Mouse (Mus musculus) lung, adult 2 months (tissue): ENCODE data around the gene Celf3. TPM values are rescaled to one million over a fixed set of nuclear protein-coding genes. Genes with fewer than 3 reads are reported as not detected.
A peak's percentile ranks its signal among the peaks of the same experiment; 100 is the strongest.

Source experiments
- DNase-seq: peaks from one replicate; pipeline ENCODE4 v3.0.0; 2022
- H3K4me1 ChIP-seq: fragments of 200-500 bp; 2 replicates; pipeline ENCODE4 v1.6.1; 2011; ENCODE audit warnings: low read length; ENCODE audit not compliant: control insufficient read depth, insufficient read depth
- H3K4me3 ChIP-seq: fragments of 200-500 bp; replicated peaks from 2 replicates; pipeline ENCODE3; 2011; ENCODE audit warnings: low read depth, mild to moderate bottlenecking, control low read depth, low read length; ENCODE audit errors: extremely low read depth
- CTCF ChIP-seq: fragments of 200-500 bp; IDR thresholded peaks from 2 replicates; pipeline ENCODE4 v1.5.1; 2011; ENCODE audit warnings: mild to moderate bottlenecking, low read length, control low read depth; ENCODE audit not compliant: insufficient read depth
- POLR2A ChIP-seq: fragments of 200-500 bp; IDR thresholded peaks from 2 replicates; pipeline ENCODE4 v1.6.1; 2011; ENCODE audit warnings: low read depth, mild to moderate bottlenecking, control low read depth, low read length, borderline replicate concordance; ENCODE audit errors: extremely low read depth
- WGBS: fragments of 180-500 bp; shearing (Covaris S2); methylation state at CpG from one replicate; pipeline ENCODE4 v1.1.7; 2018; 5-methylcytosine and 5-hydroxymethylcytosine counted together
- polyA plus RNA-seq: library from polyadenylated mRNA; depleted of rRNA; stranded (reverse); fragments of >200 nt; gene quantifications from 2 replicates; pipeline ENCODE4 v1.2.3, GENCODE M21; 2012

The Celf3 gene
- polyA plus RNA-seq, 1 experiment: 1.2 TPM

DNA sequence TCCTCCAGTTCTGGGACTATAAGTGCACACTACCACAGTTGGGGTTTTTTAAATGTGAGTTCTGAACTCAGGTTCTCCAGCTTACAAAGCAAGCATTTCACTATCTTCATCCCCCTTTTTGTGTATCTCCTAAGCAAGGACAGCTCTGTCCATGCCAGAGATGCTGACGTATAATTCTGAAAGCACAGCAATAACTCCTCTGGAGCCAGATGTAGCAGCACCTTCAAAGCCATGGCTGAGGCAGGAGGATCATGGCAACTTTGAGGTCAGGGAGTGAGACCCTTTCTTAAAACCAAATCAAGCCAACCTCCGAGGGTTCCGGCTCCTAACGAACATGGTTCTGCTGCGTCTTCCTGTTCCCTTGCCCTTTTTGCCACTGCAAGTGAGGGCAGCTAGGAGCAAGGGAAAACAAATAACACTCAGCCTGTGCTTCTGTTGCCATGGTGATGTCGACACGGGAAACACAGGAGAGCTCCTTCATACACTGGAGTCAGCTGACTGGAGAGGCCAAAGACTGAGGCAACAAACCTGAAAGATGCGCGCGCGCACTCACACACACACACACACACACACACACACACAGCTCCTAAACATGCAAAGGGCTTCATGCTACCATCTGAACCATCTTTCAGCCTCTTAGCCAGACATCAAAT, 14.0 kb upstream of the Celf3 start:
- 46% methylated on average over 11 of the region's 11 CpGs for WGBS

DNA sequence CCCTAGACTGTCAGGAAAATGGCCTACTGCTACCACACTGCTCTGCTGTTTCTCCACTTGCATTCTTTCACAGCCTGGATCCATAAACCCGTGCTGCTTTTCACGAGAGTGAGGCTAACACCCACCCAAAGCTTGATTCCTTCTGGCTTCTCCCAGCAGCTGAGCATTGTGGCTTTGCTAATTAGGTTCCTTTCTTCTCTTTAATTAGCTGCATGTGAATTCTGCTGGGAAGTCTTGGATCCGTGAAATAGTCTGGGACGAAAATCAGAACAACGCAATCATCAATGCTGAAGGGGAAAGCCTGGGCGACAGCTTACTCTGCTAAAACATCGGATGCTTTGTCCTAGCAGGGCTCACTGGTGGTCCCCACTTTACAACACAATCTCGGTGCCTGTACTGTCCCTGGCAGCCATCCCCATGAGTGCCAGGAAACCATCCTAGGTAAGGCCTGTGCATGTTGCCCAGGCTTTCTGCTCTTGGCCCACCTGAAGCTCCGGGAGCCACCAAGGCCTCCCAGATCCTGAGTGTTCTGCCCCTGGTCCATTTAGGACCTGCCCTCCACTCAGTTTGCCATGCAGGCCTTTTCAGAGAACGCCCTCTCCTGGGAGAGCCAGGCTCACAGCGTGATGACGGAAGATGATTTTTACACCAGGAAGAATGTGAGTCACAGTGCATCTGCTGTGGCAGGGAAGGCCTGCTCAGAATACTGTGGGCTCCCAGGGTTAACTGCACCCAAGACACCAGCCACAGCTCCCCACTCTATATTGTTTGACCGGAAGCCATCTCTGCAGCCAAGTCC, 12.3 kb upstream of the Celf3 start:
- TF ChIP-seq POLR2A (no peak), CTCF (no peak)
- Histone ChIP-seq H3K4me1 (no peaks in the 10 kb centered on the region), H3K4me3 (no peak overlapping the region)
- DNase-seq: no peak
- WGBS: 81% methylated on average over 13 of the region's 13 CpGs

More for the DNA sequence above, 14.0 kb upstream of the Celf3 start:
- Histone ChIP-seq H3K4me3 (no peak overlapping the region), H3K4me1 (no peaks in the 10 kb centered on the region)
- TF ChIP-seq POLR2A (0 out of 2 replicates have a peak, but pooled peaks have one; percentile 15), CTCF (no peak)
- peak; percentile 43 for DNase-seq

DNA sequence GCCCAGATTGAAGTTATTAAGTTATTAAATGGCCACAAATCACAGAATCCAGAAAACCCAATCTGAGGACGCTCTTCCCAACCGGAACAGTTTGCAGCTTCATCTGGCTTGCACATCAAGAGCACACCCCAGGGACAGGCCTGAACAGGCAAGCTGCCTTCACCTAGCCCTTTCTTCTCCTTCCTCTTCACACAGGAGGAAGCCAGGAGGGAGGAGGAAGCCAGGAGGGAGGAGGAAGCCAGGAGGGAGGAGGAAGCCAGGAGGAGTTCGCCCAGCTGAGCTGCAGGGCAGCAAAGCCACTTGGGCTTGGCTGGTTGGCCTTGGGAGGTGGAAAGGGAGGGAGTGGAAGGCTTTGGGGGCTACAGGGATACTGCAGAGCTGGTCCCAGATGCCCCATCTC, 9.2 kb upstream of the Celf3 start:
- Histone ChIP-seq H3K4me3 (no peak overlapping the region), H3K4me1 (no peaks in the 10 kb centered on the region)
- 41% methylated on average over 3 of the region's 3 CpGs for WGBS
- TF ChIP-seq POLR2A (no peak), CTCF (no peak)
- no peak for DNase-seq

DNA sequence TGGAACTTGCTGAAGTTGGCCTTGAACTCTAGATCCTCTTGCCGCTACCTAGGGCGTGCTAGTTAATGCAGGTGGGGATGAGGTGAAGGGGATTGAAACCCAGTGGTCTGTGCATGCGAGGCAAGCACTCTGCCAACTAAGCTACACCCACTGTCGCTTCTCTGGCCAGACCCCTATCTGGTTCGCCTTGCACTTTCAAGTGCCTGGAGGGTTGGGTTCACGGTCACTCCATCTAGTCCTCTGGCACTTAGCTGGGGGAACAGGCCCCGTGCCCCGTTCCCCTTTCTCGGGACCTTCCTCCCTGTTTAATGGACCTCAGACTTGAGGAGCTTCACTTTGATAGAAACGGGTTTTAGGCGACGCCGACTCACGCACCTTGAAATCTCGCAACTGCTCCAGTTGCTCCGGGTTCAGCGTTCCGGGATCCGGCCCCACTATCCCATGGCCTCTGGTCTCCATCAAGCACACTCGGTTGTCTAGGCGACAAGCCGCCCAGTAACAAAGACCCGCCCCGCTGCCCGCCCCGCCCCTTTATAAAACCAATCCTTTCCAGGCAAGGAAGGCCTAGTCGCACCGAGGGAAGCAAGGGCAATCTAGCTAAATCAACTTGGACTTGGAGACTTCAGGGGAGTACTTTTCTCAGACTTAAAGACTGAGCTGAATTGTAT, 5.5 kb upstream of the Celf3 start:
- peak overlapping the region; percentile 8 for H3K4me3 ChIP-seq

DNA sequence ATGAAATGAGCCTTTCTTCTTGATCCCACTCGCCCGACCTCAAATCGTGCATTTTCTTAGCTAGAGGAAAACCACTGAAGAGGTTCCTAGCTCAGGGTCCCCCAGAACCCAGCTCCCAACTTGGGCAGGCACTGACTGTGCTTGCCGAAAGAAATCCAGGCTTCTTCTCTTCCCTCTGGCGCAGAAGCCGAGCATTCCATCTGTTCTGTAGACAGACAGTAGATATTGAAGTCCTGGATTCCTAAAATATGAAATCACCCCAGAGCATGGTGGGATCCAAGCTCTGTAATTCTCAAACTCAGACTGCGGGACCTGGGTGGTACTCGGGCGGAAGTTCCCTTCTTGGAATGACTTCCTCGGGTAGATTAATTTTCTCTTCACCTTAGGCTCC, 5.0 kb upstream of the Celf3 start:
- Histone ChIP-seq H3K4me1 (no peaks in the 10 kb centered on the region), H3K4me3 (no peak overlapping the region)
- TF ChIP-seq CTCF (no peak), POLR2A (no peak)
- no peak for DNase-seq
- 49% methylated on average over 10 of the region's 10 CpGs for WGBS

More for the DNA sequence above, 5.5 kb upstream of the Celf3 start:
- peak; percentile 37 for DNase-seq
- 14% methylated on average over 28 of the region's 28 CpGs for WGBS
- H3K4me1 ChIP-seq: no peaks in the 10 kb centered on the region
- no peak for TF ChIP-seq POLR2A
- no peak for TF ChIP-seq CTCF

DNA sequence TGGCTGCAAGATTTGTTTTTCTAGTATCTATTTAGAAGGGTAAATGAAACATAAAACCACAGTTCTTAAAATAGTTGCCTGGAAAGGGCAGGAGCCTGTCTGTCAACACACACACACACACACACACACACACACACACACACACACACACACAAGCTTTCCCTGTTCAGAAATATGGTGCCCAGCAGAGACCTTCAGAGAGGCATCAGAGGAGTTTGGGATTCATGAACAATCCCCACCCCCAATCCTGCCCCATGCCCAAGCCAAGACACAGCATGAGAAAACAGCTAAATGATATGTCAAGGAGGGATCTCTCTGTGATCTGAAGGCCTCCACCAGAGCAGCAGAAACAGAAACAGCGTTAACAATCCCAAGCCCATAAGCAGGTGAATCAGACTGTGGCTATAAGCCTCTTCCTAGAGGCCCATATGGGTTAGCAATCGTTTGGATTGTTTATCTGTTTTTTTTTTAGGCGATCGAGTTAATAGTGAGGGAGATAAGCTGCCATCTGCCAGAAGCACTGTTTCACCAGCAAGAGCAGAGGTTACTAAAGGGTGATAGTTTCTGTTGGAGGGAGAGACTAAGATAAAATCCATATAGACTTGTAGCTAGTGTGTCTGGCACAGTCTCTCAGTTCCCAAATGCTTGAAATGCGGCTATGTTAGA, 4.4 kb upstream of the Celf3 start:
- H3K4me1 ChIP-seq: no peaks in the 10 kb centered on the region
- H3K4me3 ChIP-seq: no peak overlapping the region
- TF ChIP-seq CTCF: no peak
- TF ChIP-seq POLR2A: no peak
- no peak for DNase-seq
- 52% methylated on average over 5 of the region's 5 CpGs for WGBS

DNA sequence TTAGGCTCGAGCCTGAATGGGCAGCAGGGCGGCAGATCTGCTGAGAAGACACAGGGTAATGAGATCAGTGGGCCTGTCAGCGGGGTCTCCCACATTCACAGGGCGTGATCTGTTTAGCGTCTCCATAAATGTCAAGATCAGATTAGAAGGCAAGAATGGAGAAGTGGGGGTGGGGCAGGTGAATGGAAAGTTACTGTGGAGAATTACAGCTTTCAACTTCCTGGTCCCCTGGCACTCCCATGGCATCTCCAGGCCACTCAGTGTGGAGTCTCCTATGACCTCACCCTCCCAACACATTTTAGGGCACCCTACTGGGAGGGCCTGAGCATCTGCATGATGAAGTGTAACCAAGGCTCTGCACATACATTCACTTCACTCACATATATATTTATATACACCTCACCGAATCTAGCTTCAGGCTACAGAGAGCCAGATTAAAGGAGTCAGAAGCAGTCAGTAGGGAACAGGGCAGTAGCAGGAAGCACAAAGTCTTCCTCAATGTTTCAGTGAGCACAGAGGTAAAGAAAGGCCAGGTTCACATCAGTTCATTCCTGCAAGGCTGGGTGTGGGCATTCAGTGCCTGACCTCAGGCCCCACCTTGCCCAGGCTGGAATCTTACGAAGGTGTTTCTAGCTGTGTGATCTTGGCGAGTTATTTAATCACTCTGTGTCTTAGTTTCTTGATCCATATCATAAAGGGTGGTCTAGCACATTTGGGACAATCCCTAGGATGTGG, 1.6 kb upstream of the Celf3 start:
- H3K4me3 ChIP-seq: no peak overlapping the region
- H3K4me1 ChIP-seq: no peaks in the 10 kb centered on the region
- WGBS: 64% methylated on average over 8 of the region's 8 CpGs
- TF ChIP-seq POLR2A (no peak), CTCF (no peak)
- DNase-seq: no peak

DNA sequence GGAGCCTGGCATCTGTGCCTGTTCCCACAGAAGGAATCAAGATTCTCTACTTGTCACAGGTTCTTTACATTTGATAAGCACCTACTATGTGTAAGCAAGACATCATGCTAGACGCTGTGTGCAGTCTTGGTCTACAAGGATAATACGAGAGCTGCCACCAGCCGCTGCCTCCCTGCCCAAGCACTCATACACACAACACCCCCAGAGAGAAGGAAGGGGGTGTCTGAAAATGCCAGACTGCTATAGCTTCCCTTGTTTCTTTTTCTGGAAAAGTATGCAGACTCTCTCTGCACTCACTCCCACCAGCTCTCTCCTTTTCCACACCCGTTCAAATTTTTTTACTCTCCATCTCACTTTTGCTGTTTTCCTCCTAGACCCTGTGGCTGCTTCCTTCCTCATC, 651 bp upstream of the Celf3 start:
- Histone ChIP-seq H3K4me3 (no peak overlapping the region), H3K4me1 (no peaks in the 10 kb centered on the region)
- TF ChIP-seq POLR2A (no peak), CTCF (no peak)
- no peak for DNase-seq
- 78% methylated on average over 4 of the region's 4 CpGs for WGBS

DNA sequence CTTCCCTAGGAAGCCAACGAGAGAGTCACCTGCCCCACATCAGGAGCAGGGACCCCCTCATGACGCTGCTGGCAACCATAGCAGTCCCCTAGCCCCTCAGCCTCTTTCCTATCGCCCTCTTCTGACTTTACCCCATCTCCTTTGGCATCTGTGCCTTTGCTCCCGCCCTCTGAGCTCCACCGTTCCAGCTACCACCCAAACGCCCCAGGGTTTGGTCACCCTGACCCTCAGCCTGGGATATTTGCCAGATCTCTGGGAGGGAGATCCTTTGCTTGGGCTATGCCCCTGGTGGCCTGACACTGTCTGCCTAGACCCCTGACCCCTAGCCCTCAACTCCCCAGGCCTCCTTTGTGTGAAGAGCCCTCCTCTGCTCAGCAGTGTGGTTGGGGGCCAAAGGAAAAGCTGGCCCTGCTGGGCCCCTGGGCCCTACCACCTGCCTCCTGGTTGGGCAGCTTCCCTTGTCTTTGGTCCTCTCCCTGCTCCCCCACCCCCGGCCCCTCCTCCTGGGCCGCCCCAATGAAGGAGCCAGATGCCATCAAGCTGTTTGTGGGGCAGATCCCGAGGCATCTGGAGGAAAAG, 585 bp downstream of the Celf3 start:
- DNase-seq: no peak
- WGBS: 16% methylated on average over 9 of the region's 9 CpGs
- H3K4me1 ChIP-seq: no peaks in the 10 kb centered on the region
- no peak overlapping the region for H3K4me3 ChIP-seq
- TF ChIP-seq POLR2A: no peak
- no peak for TF ChIP-seq CTCF
